Mouse (Mus musculus) intestine, embryonic 15.5 days (tissue): ENCODE data around the gene Tmem86a. TPM values are rescaled to one million over a fixed set of nuclear protein-coding genes. Genes with fewer than 3 reads are reported as not detected.
"Not testable (repeated sequence)": the region's sequence is repeated elsewhere in the genome, so short reads cannot be mapped to it uniquely, and the experiment has no call there.

Experiments used
- ATAC-seq: fragments of 200-750 bp; cut with Nextera tagmentation; 2 replicates; pipeline ENCODE4 v1.8.0; 2017; ENCODE audit warnings: moderate TSS enrichment, moderate library complexity
- H3K27ac ChIP-seq: fragments of 300-500 bp; sonication (generic); 2 replicates; pipeline ENCODE4 v1.5.1; 2015; ENCODE audit warnings: mild to moderate bottlenecking, inconsistent platforms
- H3K27me3 ChIP-seq: fragments of 300-500 bp; sonication (generic); replicated peaks from 2 replicates; pipeline ENCODE4 v1.6.1; 2015; ENCODE audit warnings: inconsistent platforms
- H3K36me3 ChIP-seq: fragments of 300-500 bp; sonication (generic); 2 replicates; pipeline ENCODE4 v1.6.1; 2015; ENCODE audit warnings: inconsistent platforms
- H3K4me1 ChIP-seq: fragments of 300-500 bp; sonication (generic); replicated peaks from 2 replicates; pipeline ENCODE4 v1.6.1; 2015; ENCODE audit warnings: inconsistent platforms
- H3K4me2 ChIP-seq: fragments of 300-500 bp; sonication (generic); replicated peaks from 2 replicates; pipeline ENCODE4 v1.6.1; 2015; ENCODE audit warnings: mild to moderate bottlenecking, inconsistent platforms
- H3K4me3 ChIP-seq: fragments of 300-500 bp; sonication (generic); replicated peaks from 2 replicates; pipeline ENCODE4 v1.5.1; 2015; ENCODE audit warnings: inconsistent platforms
- H3K9ac ChIP-seq: fragments of 300-500 bp; sonication (generic); 2 replicates; pipeline ENCODE4 v1.6.1; 2015; ENCODE audit warnings: inconsistent platforms
- H3K9me3 ChIP-seq: fragments of 300-500 bp; sonication (generic); 2 replicates; pipeline ENCODE4 v1.6.1; 2016; ENCODE audit warnings: inconsistent platforms
- WGBS: fragments of 180-500 bp; shearing (Covaris S2); methylation state at CpG from one replicate; pipeline ENCODE4 v1.1.7; 2015; 5-methylcytosine and 5-hydroxymethylcytosine counted together
- polyA plus RNA-seq: library from polyadenylated mRNA; unstranded; fragments of >200 nt; fragmentation: Nextera tagmentation; extraction: Ambion mirVana; gene quantifications from 2 replicates; pipeline ENCODE4 v1.2.1, GENCODE M21; 2015

The Tmem86a gene
- polyA plus RNA-seq, 1 experiment from 2014 or later, result 48.8 TPM

- peak overlapping the region; percentile 46 for H3K4me2 ChIP-seq
- no peaks in the 10 kb centered on the region for H3K27me3 ChIP-seq
- peak overlapping the region; percentile 45 for H3K27ac ChIP-seq
- no peak overlapping the region for H3K9ac ChIP-seq
- no peaks in the 10 kb centered on the region for H3K36me3 ChIP-seq
- H3K4me3 ChIP-seq, result no peak overlapping the region
- no peaks in the 10 kb centered on the region for H3K9me3 ChIP-seq
- peaks cover 11% of the 10 kb centered on the region for H3K4me1 ChIP-seq
- WGBS, result 6% methylated on average over 6 of the region's 6 CpGs
- ATAC-seq, result peak; percentile 100
Measured at GRCm38 (mm10) chr7:47015390-47016065, 34.9 kb upstream of the Tmem86a start.

GRCm38 (mm10) chr7:47016602-47017001 is 33.8 kb upstream of the Tmem86a start:
- no peak for ATAC-seq
- Histone ChIP-seq H3K27ac (no peak overlapping the region), H3K9me3 (no peaks in the 10 kb centered on the region), H3K27me3 (no peaks in the 10 kb centered on the region), H3K4me2 (no peak overlapping the region), H3K9ac (no peak overlapping the region), H3K4me3 (no peak overlapping the region), H3K4me1 (peaks cover 15% of the 10 kb centered on the region), H3K36me3 (no peaks in the 10 kb centered on the region)
- WGBS, result 75% methylated on average over 3 of the region's 3 CpGs

GRCm38 (mm10) chr7:47017146-47017545 is 33.3 kb upstream of the Tmem86a start:
- no peak overlapping the region for H3K27ac ChIP-seq
- peaks cover 15% of the 10 kb centered on the region for H3K4me1 ChIP-seq
- ATAC-seq, result no peak
- 59% methylated on average over 7 of the region's 7 CpGs for WGBS
- no peaks in the 10 kb centered on the region for H3K36me3 ChIP-seq
- H3K4me2 ChIP-seq, result no peak overlapping the region
- no peaks in the 10 kb centered on the region for H3K9me3 ChIP-seq
- no peaks in the 10 kb centered on the region for H3K27me3 ChIP-seq
- H3K9ac ChIP-seq, result no peak overlapping the region
- no peak overlapping the region for H3K4me3 ChIP-seq

GRCm38 (mm10) chr7:47019641-47020040 is 30.8 kb upstream of the Tmem86a start:
- no peaks in the 10 kb centered on the region for H3K27me3 ChIP-seq
- H3K9me3 ChIP-seq, result no peaks in the 10 kb centered on the region
- no peak overlapping the region for H3K4me2 ChIP-seq
- peaks cover 12% of the 10 kb centered on the region; the same call in 1 of the 2 replicates for H3K4me1 ChIP-seq
- WGBS, result 66% methylated on average over 5 of the region's 5 CpGs
- H3K27ac ChIP-seq, result no peak overlapping the region
- ATAC-seq, result no peak
- H3K36me3 ChIP-seq, result no peaks in the 10 kb centered on the region
- H3K4me3 ChIP-seq, result no peak overlapping the region
- no peak overlapping the region for H3K9ac ChIP-seq

- 0 out of 2 replicates have a peak, but pooled peaks cover 4% of the 10 kb centered on the region for H3K4me1 ChIP-seq
- H3K27me3 ChIP-seq, result no peaks in the 10 kb centered on the region
- no peak overlapping the region for H3K9ac ChIP-seq
- no peaks in the 10 kb centered on the region for H3K9me3 ChIP-seq
- no peak overlapping the region for H3K4me3 ChIP-seq
- peak; percentile 42; the same call in 1 of the 2 replicates for ATAC-seq
- 11% methylated on average over 8 of the region's 8 CpGs for WGBS
- no peaks in the 10 kb centered on the region for H3K36me3 ChIP-seq
- peak overlapping the region; percentile 39 for H3K4me2 ChIP-seq
- H3K27ac ChIP-seq, result no peak overlapping the region
Measured at GRCm38 (mm10) chr7:47020956-47021355, 29.4 kb upstream of the Tmem86a start.

- H3K27ac ChIP-seq, result no peak overlapping the region
- no peaks in the 10 kb centered on the region for H3K9me3 ChIP-seq
- no peak for ATAC-seq
- 0 out of 2 replicates have a peak, but pooled peaks cover 4% of the 10 kb centered on the region for H3K4me1 ChIP-seq
- WGBS, result 65% methylated on average over 8 of the region's 8 CpGs
- H3K27me3 ChIP-seq, result no peaks in the 10 kb centered on the region
- H3K4me2 ChIP-seq, result no peak overlapping the region
- no peak overlapping the region for H3K4me3 ChIP-seq
- H3K9ac ChIP-seq, result no peak overlapping the region
- H3K36me3 ChIP-seq, result no peaks in the 10 kb centered on the region
Measured at GRCm38 (mm10) chr7:47022482-47022881, 27.9 kb upstream of the Tmem86a start.

- Histone ChIP-seq H3K4me1 (0 out of 2 replicates have a peak, but pooled peaks cover 4% of the 10 kb centered on the region), H3K27me3 (no peaks in the 10 kb centered on the region), H3K4me3 (no peak overlapping the region), H3K36me3 (no peaks in the 10 kb centered on the region), H3K9me3 (no peaks in the 10 kb centered on the region), H3K4me2 (no peak overlapping the region), H3K27ac (no peak overlapping the region), H3K9ac (no peak overlapping the region)
- 20% methylated on average over 6 of the region's 6 CpGs for WGBS
- ATAC-seq, result peak; percentile 53
Measured at GRCm38 (mm10) chr7:47023530-47023929, 26.9 kb upstream of the Tmem86a start.

GRCm38 (mm10) chr7:47024454-47024853 is 25.9 kb upstream of the Tmem86a start:
- Histone ChIP-seq H3K9ac (no peak overlapping the region), H3K36me3 (no peaks in the 10 kb centered on the region), H3K27ac (no peak overlapping the region), H3K4me2 (0 out of 2 replicates have a peak overlapping the region, but pooled peaks have one; percentile 3), H3K4me3 (no peak overlapping the region), H3K27me3 (no peaks in the 10 kb centered on the region), H3K4me1 (0 out of 2 replicates have a peak, but pooled peaks cover 4% of the 10 kb centered on the region), H3K9me3 (no peaks in the 10 kb centered on the region)
- peak; percentile 88 for ATAC-seq
- 72% methylated on average over 7 of the region's 7 CpGs for WGBS

- H3K4me1 ChIP-seq, result 0 out of 2 replicates have a peak, but pooled peaks cover 4% of the 10 kb centered on the region
- H3K9me3 ChIP-seq, result no peaks in the 10 kb centered on the region
- H3K9ac ChIP-seq, result no peak overlapping the region
- ATAC-seq, result no peak
- H3K4me2 ChIP-seq, result no peak overlapping the region
- no peak overlapping the region for H3K4me3 ChIP-seq
- 74% methylated on average over 9 of the region's 9 CpGs for WGBS
- no peaks in the 10 kb centered on the region for H3K27me3 ChIP-seq
- H3K27ac ChIP-seq, result no peak overlapping the region
- no peaks in the 10 kb centered on the region for H3K36me3 ChIP-seq
Measured at GRCm38 (mm10) chr7:47025429-47025828, 25.0 kb upstream of the Tmem86a start.

- H3K27ac ChIP-seq, H3K27me3 ChIP-seq, ATAC-seq, H3K4me2 ChIP-seq, H3K4me3 ChIP-seq, H3K9ac ChIP-seq, H3K4me1 ChIP-seq, H3K36me3 ChIP-seq, H3K9me3 ChIP-seq: not testable (repeated sequence)
- WGBS, result 88% methylated on average over 3 of the region's 3 CpGs
Measured at GRCm38 (mm10) chr7:47026899-47027298, 23.5 kb upstream of the Tmem86a start.

- Histone ChIP-seq H3K9ac (no peak overlapping the region), H3K36me3 (no peaks in the 10 kb centered on the region), H3K9me3 (no peaks in the 10 kb centered on the region), H3K4me2 (no peak overlapping the region), H3K4me1 (no peaks in the 10 kb centered on the region), H3K27me3 (no peaks in the 10 kb centered on the region), H3K4me3 (no peak overlapping the region), H3K27ac (no peak overlapping the region)
- ATAC-seq, result no peak
- WGBS, result 97% methylated on average over 1 of the region's 1 CpGs
Measured at GRCm38 (mm10) chr7:47027520-47027919, 22.9 kb upstream of the Tmem86a start.

GRCm38 (mm10) chr7:47030517-47031193 is 19.7 kb upstream of the Tmem86a start:
- 84% methylated on average over 9 of the region's 9 CpGs for WGBS
- no peak overlapping the region for H3K4me2 ChIP-seq
- H3K9ac ChIP-seq, result no peak overlapping the region
- no peak overlapping the region for H3K4me3 ChIP-seq
- H3K9me3 ChIP-seq, result no peaks in the 10 kb centered on the region
- H3K36me3 ChIP-seq, result no peaks in the 10 kb centered on the region
- H3K4me1 ChIP-seq, result no peaks in the 10 kb centered on the region
- H3K27ac ChIP-seq, result no peak overlapping the region
- no peak for ATAC-seq
- H3K27me3 ChIP-seq, result no peaks in the 10 kb centered on the region
